Comparison of ENCODE assay signal across 8 mouse cellular contexts in genomic region chr19:43384346-43384977, GRCm38 (mm10). TPM values are rescaled to one million over a fixed set of nuclear protein-coding genes. Genes with fewer than 3 reads are reported as not detected.
DNase-seq lines count a peak whose midpoint lies in the region; ATAC-seq lines count a peak whose summit lies in the region.

No protein-coding gene starts in this region.

- H3K9ac ChIP-seq in lung, embryonic 15.5 days = peak overlapping the region; percentile 41
- no peak overlapping the region for H3K9ac ChIP-seq in forebrain, embryonic 11.5 days (ENCODE audit: low read length)
- H3K9ac ChIP-seq in limb, embryonic 11.5 days (ENCODE audit: low read length) = peak overlapping the region; percentile 75
- peak overlapping the region; percentile 61 for H3K9ac ChIP-seq in stomach, embryonic 14.5 days (replicated peaks; ENCODE audit: low read depth, low read length)

- DNase-seq in lung, postnatal 4 days = no peak
- DNase-seq in forebrain, embryonic 11.5 days (ENCODE audit: low spot score) = no peak
- peak; percentile 48 for DNase-seq in limb, embryonic 11.5 days (ENCODE audit: low spot score)
- no peak for DNase-seq in cerebellum, postnatal 4 days (ENCODE audit: low spot score in 2 of 2)
- no peak for DNase-seq in layer of hippocampus, adult 9-10 months (ENCODE audit: low spot score)
- no peak for DNase-seq in spleen, postnatal 10 days (ENCODE audit: low spot score in 2 of 2)

- WGBS in lung, embryonic 15.5 days = 6% methylated on average over 19 of the region's 19 CpGs
- under 1% methylated on average over 19 of the region's 19 CpGs for WGBS in forebrain, embryonic 11.5 days
- WGBS in limb, embryonic 11.5 days = under 1% methylated on average over 19 of the region's 19 CpGs
- WGBS in stomach, embryonic 14.5 days = 4% methylated on average over 19 of the region's 19 CpGs

- H3K4me2 ChIP-seq in lung, embryonic 15.5 days = peak overlapping the region; percentile 68
- peak overlapping the region; percentile 44 for H3K4me2 ChIP-seq in forebrain, embryonic 11.5 days (ENCODE audit: low read depth, low read length, severe bottlenecking)
- peak overlapping the region; percentile 86 for H3K4me2 ChIP-seq in limb, embryonic 11.5 days (ENCODE audit: low read depth, severe bottlenecking)
- peak overlapping the region; percentile 54 for H3K4me2 ChIP-seq in stomach, embryonic 14.5 days (replicated peaks; ENCODE audit: low read depth, low read length)

- H3K4me1 ChIP-seq in lung, embryonic 15.5 days = peaks cover 16% of the 10 kb centered on the region; the same call in 1 of the 2 replicates
- peaks cover 9% of the 10 kb centered on the region for H3K4me1 ChIP-seq in forebrain, embryonic 11.5 days (replicated peaks; ENCODE audit: control insufficient read depth, insufficient read depth, low read length)
- no peaks in the 10 kb centered on the region for H3K4me1 ChIP-seq in limb, embryonic 11.5 days (ENCODE audit: control insufficient read depth, insufficient read depth, low read length)
- H3K4me1 ChIP-seq in stomach, embryonic 14.5 days (ENCODE audit: control insufficient read depth, insufficient read depth, low read length) = no peaks in the 10 kb centered on the region

- peak overlapping the region; percentile 47 for H3K4me3 ChIP-seq in lung, embryonic 15.5 days
- H3K4me3 ChIP-seq in forebrain, embryonic 11.5 days (ENCODE audit: low read depth, low read length) = peak overlapping the region; percentile 29
- H3K4me3 ChIP-seq in limb, embryonic 11.5 days (ENCODE audit: low read depth, low read length) = peak overlapping the region; percentile 48
- H3K4me3 ChIP-seq in stomach, embryonic 14.5 days (ENCODE audit: low read depth, low read length) = peak overlapping the region; percentile 43

- H3K27ac ChIP-seq in lung, embryonic 15.5 days = no peak overlapping the region; the same call in 1 of the 2 replicates
- no peak overlapping the region for H3K27ac ChIP-seq in forebrain, embryonic 11.5 days (ENCODE audit: low read depth, low read length)
- peak overlapping the region; percentile 77 for H3K27ac ChIP-seq in limb, embryonic 11.5 days (replicated peaks; ENCODE audit: low read depth, low read length)
- peak overlapping the region; percentile 77 for H3K27ac ChIP-seq in stomach, embryonic 14.5 days (ENCODE audit: low read length)

- no peak for ATAC-seq in lung, embryonic 15.5 days (ENCODE audit: borderline replicate concordance, extremely low read depth, low FRiP score, low TSS enrichment)
- no peak for ATAC-seq in forebrain, embryonic 11.5 days (replicated peaks; ENCODE audit: low FRiP score)
- no peak for ATAC-seq in limb, embryonic 11.5 days (ENCODE audit: insufficient number of reproducible peaks, low FRiP score, low TSS enrichment, low read depth)
- no peak for ATAC-seq in stomach, embryonic 14.5 days (ENCODE audit: insufficient number of reproducible peaks, insufficient read depth, low FRiP score, low read depth)

- no peaks in the 10 kb centered on the region for H3K9me3 ChIP-seq in lung, embryonic 15.5 days
- no peaks in the 10 kb centered on the region for H3K9me3 ChIP-seq in forebrain, embryonic 11.5 days (ENCODE audit: control insufficient read depth, low read length)
- H3K9me3 ChIP-seq in limb, embryonic 11.5 days (ENCODE audit: control insufficient read depth, low read length) = no peaks in the 10 kb centered on the region
- H3K9me3 ChIP-seq in stomach, embryonic 14.5 days (ENCODE audit: control insufficient read depth, low read depth, low read length) = no peaks in the 10 kb centered on the region

- H3K36me3 ChIP-seq in lung, embryonic 15.5 days = no peaks in the 10 kb centered on the region
- H3K36me3 ChIP-seq in forebrain, embryonic 11.5 days (ENCODE audit: control insufficient read depth, insufficient read depth, low read length) = no peaks in the 10 kb centered on the region
- no peaks in the 10 kb centered on the region for H3K36me3 ChIP-seq in limb, embryonic 11.5 days (ENCODE audit: control insufficient read depth, insufficient read depth, low read length)
- H3K36me3 ChIP-seq in stomach, embryonic 14.5 days (ENCODE audit: control insufficient read depth, insufficient read depth, low read length) = no peaks in the 10 kb centered on the region

- H3K27me3 ChIP-seq in lung, embryonic 15.5 days = peaks cover 66% of the 10 kb centered on the region
- H3K27me3 ChIP-seq in forebrain, embryonic 11.5 days (ENCODE audit: control insufficient read depth, insufficient read depth, low read length) = peaks cover 53% of the 10 kb centered on the region
- no peaks in the 10 kb centered on the region for H3K27me3 ChIP-seq in limb, embryonic 11.5 days (ENCODE audit: control insufficient read depth, insufficient read depth, low read length)
- peaks cover 9% of the 10 kb centered on the region; the same call in 1 of the 2 replicates for H3K27me3 ChIP-seq in stomach, embryonic 14.5 days (ENCODE audit: control insufficient read depth, insufficient read depth, low read length)

RNA-seq across cellular contexts. Expression of gene Hpse2, which starts 3.7 kb away (rescaled TPM):
- polyA plus RNA-seq in lung, embryonic 15.5 days (2015; fragmentation: Nextera tagmentation; extraction: Ambion mirVana) = 8.2 and 9.3 TPM in 2 replicates
- polyA plus RNA-seq in forebrain, embryonic 11.5 days (2014; fragmentation: Nextera tagmentation; extraction: Ambion mirVana) = 1.2 and 1.7 TPM in 2 replicates
- polyA plus RNA-seq in limb, embryonic 11.5 days (2014; fragmentation: Nextera tagmentation; extraction: Ambion mirVana) = 4.6 and 5.8 TPM in 2 replicates
- polyA plus RNA-seq in stomach, embryonic 14.5 days (2014; fragmentation: Nextera tagmentation; extraction: Ambion mirVana) = 11.4 and 16.1 TPM in 2 replicates

RNA-seq across cellular contexts. Expression of gene Cnnm1, which starts 55.8 kb away (rescaled TPM):
- 0.06 and 0.10 TPM in 2 replicates for polyA plus RNA-seq in lung, embryonic 15.5 days (2015; fragmentation: Nextera tagmentation; extraction: Ambion mirVana)
- 0.35 and 0.37 TPM in 2 replicates for polyA plus RNA-seq in forebrain, embryonic 11.5 days (2014; fragmentation: Nextera tagmentation; extraction: Ambion mirVana)
- 0.17 and 0.48 TPM in 2 replicates for polyA plus RNA-seq in limb, embryonic 11.5 days (2014; fragmentation: Nextera tagmentation; extraction: Ambion mirVana)
- polyA plus RNA-seq in stomach, embryonic 14.5 days (2014; fragmentation: Nextera tagmentation; extraction: Ambion mirVana) = 0.32 and 0.77 TPM in 2 replicates

Comparison
In these comparisons a context has a peak if more than half of its experiments do, and no peak if none do; other contexts are left out.
1. H3K27ac ChIP-seq: peak in limb, embryonic 11.5 days (single experiment) and stomach, embryonic 14.5 days (single experiment); none in lung, embryonic 15.5 days (single experiment) and forebrain, embryonic 11.5 days (single experiment).
2. Peak in every context shown above with its lines, with median percentiles within 50 percentile points of each other: H3K4me2 ChIP-seq and H3K4me3 ChIP-seq.